Mouse (Mus musculus): ENCODE data around the gene Olfr209. TPM values are rescaled to one million over a fixed set of nuclear protein-coding genes. Genes with fewer than 3 reads are reported as not detected.

Gene Olfr209
- polyA plus RNA-seq (2017; shearing (Covaris generic)) = not detected

GRCm38 (mm10) chr16:59363893-59364292 is at the start of gene Olfr209:
Gene Olfr209, minus strand, starts transcription at chr16:59363993.

GRCm38 (mm10) chr16:59407032-59407431 is 43.2 kb upstream of the Olfr209 start, which contains the start of gene Gabrr3:
Gene Gabrr3, plus strand, starts transcription at chr16:59407332.

GRCm38 (mm10) chr16:59349146-59349545 is 14.6 kb downstream of the Olfr209 start, which contains the start of gene Olfr206:
Gene Olfr206, minus strand, starts transcription at chr16:59349246.

GRCm38 (mm10) chr16:59331038-59331437 is 32.8 kb downstream of the Olfr209 start, which contains the start of gene Olfr205:
Gene Olfr205, minus strand, starts transcription at chr16:59331138.

GRCm38 (mm10) chr16:59318148-59318547 is 45.6 kb downstream of the Olfr209 start, which contains the start of gene Olfr204:
Gene Olfr204, minus strand, starts transcription at chr16:59318248.

Other genes with a start within 250 kb of the Olfr209 start
- not detected for gene Olfr194, start 242.9 kb downstream of the Olfr209 start, polyA plus RNA-seq (2017; shearing (Covaris generic))
- gene Olfr195, start 216.9 kb downstream of the Olfr209 start, polyA plus RNA-seq (2017; shearing (Covaris generic)) = not detected
- gene Olfr196, start 193.5 kb downstream of the Olfr209 start, polyA plus RNA-seq (2017; shearing (Covaris generic)) = not detected
- gene Olfr198, start 160.5 kb downstream of the Olfr209 start, polyA plus RNA-seq (2017; shearing (Covaris generic)) = not detected
- gene Olfr199, start 144.2 kb downstream of the Olfr209 start, polyA plus RNA-seq (2017; shearing (Covaris generic)) = not detected
- not detected for gene Olfr201, start 91.4 kb downstream of the Olfr209 start, polyA plus RNA-seq (2017; shearing (Covaris generic))
- not detected for gene Olfr202, start 77.2 kb downstream of the Olfr209 start, polyA plus RNA-seq (2017; shearing (Covaris generic))
- not detected for gene Olfr203, start 65.1 kb downstream of the Olfr209 start, polyA plus RNA-seq (2017; shearing (Covaris generic))
- gene Olfr204, start 45.7 kb downstream of the Olfr209 start, polyA plus RNA-seq (2017; shearing (Covaris generic)) = not detected
- gene Olfr205, start 32.9 kb downstream of the Olfr209 start, polyA plus RNA-seq (2017; shearing (Covaris generic)) = not detected
- gene Olfr206, start 14.7 kb downstream of the Olfr209 start, polyA plus RNA-seq (2017; shearing (Covaris generic)) = not detected
- gene Gabrr3, start 43.3 kb upstream of the Olfr209 start, polyA plus RNA-seq (2017; shearing (Covaris generic)) = not detected
- 90.8 TPM for gene Riox2, start 107.8 kb upstream of the Olfr209 start, polyA plus RNA-seq (2017; shearing (Covaris generic))
- 7.2 TPM for gene Crybg3, start 237.0 kb upstream of the Olfr209 start, polyA plus RNA-seq (2017; shearing (Covaris generic))